Mouse (Mus musculus) forebrain, embryonic 11.5 days (tissue): ENCODE data around the gene Crim1. TPM values are rescaled to one million over a fixed set of nuclear protein-coding genes. Genes with fewer than 3 reads are reported as not detected.

ENCODE experiments used
- ATAC-seq: fragments of 200-750 bp; cut with Nextera tagmentation; replicated peaks from 2 replicates; pipeline ENCODE4 v1.8.0; 2017; ENCODE audit warnings: moderate TSS enrichment; ENCODE audit not compliant: low FRiP score
- DNase-seq: peaks from one replicate; pipeline ENCODE4 v3.0.0-alpha.2; 2017; ENCODE audit warnings: low spot score
- H3K27ac ChIP-seq: fragments of 300-500 bp; sonication (generic); 2 replicates; pipeline ENCODE4 v1.5.1; 2014; ENCODE audit warnings: low read depth, low read length
- H3K27me3 ChIP-seq: fragments of 300-500 bp; sonication (generic); 2 replicates; pipeline ENCODE4 v1.6.1; 2014; ENCODE audit warnings: mild to moderate bottlenecking, low read length, mixed read lengths; ENCODE audit not compliant: control insufficient read depth, insufficient read depth
- H3K36me3 ChIP-seq: fragments of 300-500 bp; sonication (generic); 2 replicates; pipeline ENCODE4 v1.6.1; 2014; ENCODE audit warnings: mild to moderate bottlenecking, low read length, moderate library complexity, mixed read lengths; ENCODE audit not compliant: control insufficient read depth, insufficient read depth
- H3K4me1 ChIP-seq: fragments of 300-500 bp; sonication (generic); replicated peaks from 2 replicates; pipeline ENCODE4 v1.6.1; 2014; ENCODE audit warnings: low read length, mixed read lengths; ENCODE audit not compliant: control insufficient read depth, insufficient read depth
- H3K4me2 ChIP-seq: fragments of 300-500 bp; sonication (generic); 2 replicates; pipeline ENCODE4 v1.6.1; 2014; ENCODE audit warnings: low read depth, mild to moderate bottlenecking, low read length, moderate library complexity, mixed read lengths; ENCODE audit not compliant: severe bottlenecking
- H3K4me3 ChIP-seq: fragments of 300-500 bp; sonication (generic); 2 replicates; pipeline ENCODE4 v1.5.1; 2014; ENCODE audit warnings: low read depth, low read length
- H3K9ac ChIP-seq: fragments of 300-500 bp; sonication (generic); 2 replicates; pipeline ENCODE4 v1.6.1; 2014; ENCODE audit warnings: low read length
- H3K9me3 ChIP-seq: fragments of 300-500 bp; sonication (generic); 2 replicates; pipeline ENCODE4 v1.6.1; 2016; ENCODE audit warnings: low read length, mixed read lengths; ENCODE audit not compliant: control insufficient read depth
- WGBS: fragments of 180-500 bp; shearing (Covaris S2); extraction: QIAGEN DNeasy Blood & Tissue Kit; methylation state at CpG from one replicate; pipeline ENCODE4 v1.1.7; 2014; 5-methylcytosine and 5-hydroxymethylcytosine counted together
- polyA plus RNA-seq: library from polyadenylated mRNA; unstranded; fragments of >200 nt; fragmentation: Nextera tagmentation; extraction: Ambion mirVana; gene quantifications from 2 replicates; pipeline ENCODE4 v1.2.1, GENCODE M21; 2014

Crim1 gene
- polyA plus RNA-seq, 1 experiment from 2014 or later = 2.7 TPM

DNA sequence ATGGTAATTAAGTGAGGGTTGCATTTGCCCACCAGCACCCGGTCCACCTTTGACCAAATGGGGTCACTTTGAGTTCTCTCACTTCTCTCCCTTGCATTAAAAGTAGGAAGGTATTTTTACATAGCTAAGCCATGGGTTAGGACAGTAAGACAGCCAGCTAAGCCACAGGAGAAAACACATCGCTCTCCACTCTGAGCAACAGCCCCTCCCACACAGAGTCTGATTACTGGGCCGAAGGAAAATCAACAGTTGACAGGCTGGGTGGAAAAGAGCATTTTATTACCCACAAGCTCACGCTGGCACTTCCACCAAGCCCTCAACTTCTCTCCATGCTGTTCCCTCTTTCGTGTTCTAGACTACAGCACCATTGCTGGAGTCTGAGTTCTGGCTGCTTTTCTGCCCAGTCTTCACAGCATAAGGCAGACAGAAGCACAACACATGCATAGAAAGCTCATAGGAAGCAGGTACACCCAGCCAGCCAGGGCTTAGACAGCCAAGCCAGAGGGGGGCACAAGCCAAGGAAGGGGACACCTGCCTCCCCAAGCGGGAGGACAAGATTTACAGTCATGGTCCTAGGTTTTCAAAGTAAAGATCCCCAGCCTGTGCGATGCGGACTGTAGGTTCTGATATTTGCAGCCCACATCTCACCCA lies 179.2 kb downstream of the Crim1 start:
- H3K36me3 ChIP-seq = no peaks in the 10 kb centered on the region; the same call in 1 of the 2 replicates
- no peaks in the 10 kb centered on the region for H3K9me3 ChIP-seq
- H3K9ac ChIP-seq = no peak overlapping the region
- H3K4me3 ChIP-seq = no peak overlapping the region
- H3K4me2 ChIP-seq = no peak overlapping the region
- no peak overlapping the region for H3K27ac ChIP-seq
- no peaks in the 10 kb centered on the region for H3K27me3 ChIP-seq
- no peaks in the 10 kb centered on the region for H3K4me1 ChIP-seq
- WGBS = 88% methylated on average over 8 of the region's 8 CpGs
- DNase-seq = no peak
- no peak for ATAC-seq

DNA sequence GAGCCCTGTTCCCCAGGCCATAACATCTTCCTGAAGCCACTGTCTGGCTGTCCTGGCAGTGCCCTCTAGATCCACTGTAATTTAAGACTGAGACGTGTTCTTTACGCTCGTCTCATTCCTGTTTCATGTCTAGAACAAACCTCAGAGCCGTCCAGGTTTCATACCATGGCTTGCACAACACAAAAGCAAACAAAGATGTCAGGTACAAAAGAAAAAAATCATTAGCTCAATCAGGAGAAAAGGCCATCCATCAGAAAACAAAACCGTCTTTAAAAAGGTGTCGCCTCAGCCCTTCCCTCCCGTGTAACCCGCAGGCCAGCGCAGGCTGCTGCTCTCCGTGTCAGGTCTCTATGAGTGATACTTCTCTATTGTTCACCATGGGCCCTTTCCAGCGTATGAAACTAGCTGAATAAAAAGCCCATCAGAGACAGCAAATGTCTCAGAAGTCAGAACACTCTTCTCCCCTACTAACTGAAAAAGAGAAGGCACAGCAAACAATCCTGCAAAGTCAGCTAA lies 179.7 kb downstream of the Crim1 start:
- WGBS = 81% methylated on average over 11 of the region's 11 CpGs

DNA sequence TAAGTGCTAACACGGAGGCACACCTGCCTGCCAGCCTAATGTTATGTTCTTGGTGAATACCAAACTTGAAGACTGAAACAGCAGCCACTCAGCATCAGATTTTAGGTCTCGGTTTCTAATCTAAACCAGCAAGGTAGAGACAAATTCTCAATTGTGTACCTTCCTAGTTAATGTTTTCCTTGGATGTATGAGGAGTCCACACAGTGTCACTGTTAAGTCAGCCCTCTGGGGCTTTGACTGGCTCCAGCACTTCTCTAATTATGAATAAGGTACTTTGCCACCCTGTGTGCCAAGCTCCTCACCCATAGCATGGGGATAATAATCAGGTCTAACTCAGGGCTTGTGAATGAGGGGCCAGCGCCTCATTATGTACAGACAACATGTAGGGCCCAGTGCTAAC lies 182.3 kb downstream of the Crim1 start:
- DNase-seq = no peak
- Histone ChIP-seq H3K27ac (no peak overlapping the region), H3K36me3 (no peaks in the 10 kb centered on the region; the same call in 1 of the 2 replicates), H3K4me1 (no peaks in the 10 kb centered on the region), H3K4me3 (no peak overlapping the region), H3K9ac (no peak overlapping the region), H3K27me3 (no peaks in the 10 kb centered on the region), H3K9me3 (no peaks in the 10 kb centered on the region), H3K4me2 (no peak overlapping the region)
- 92% methylated on average over 3 of the region's 3 CpGs for WGBS
- ATAC-seq = no peak

More for the DNA sequence above, 179.7 kb downstream of the Crim1 start:
- H3K4me3 ChIP-seq = no peak overlapping the region
- H3K36me3 ChIP-seq = no peaks in the 10 kb centered on the region; the same call in 1 of the 2 replicates
- DNase-seq (no peak), ATAC-seq (no peak)
- H3K4me1 ChIP-seq = no peaks in the 10 kb centered on the region
- no peaks in the 10 kb centered on the region for H3K27me3 ChIP-seq
- H3K9me3 ChIP-seq = no peaks in the 10 kb centered on the region
- H3K27ac ChIP-seq = no peak overlapping the region
- H3K4me2 ChIP-seq = no peak overlapping the region
- H3K9ac ChIP-seq = no peak overlapping the region

DNA sequence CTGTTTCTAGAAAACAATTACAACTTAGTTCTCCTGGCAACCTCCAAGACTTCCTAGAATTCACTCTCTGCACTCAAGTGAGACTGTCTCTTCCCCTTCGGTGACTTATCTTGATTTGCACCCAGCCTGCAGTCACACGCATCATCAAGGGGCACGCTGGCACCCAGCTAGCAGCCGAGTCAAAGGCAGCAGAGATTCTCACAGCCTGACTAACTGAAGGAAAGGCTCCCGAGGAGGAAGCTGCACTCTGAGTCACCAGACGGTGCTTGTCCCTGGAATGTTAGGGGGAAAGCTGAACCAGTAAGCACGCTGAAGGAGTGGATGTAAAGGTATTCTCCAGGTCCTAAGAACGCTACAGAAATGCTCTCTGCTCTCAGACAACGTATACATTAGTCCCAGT lies 187.6 kb downstream of the Crim1 start:
- no peak overlapping the region for H3K4me2 ChIP-seq
- no peaks in the 10 kb centered on the region for H3K4me1 ChIP-seq
- no peaks in the 10 kb centered on the region for H3K36me3 ChIP-seq
- H3K27me3 ChIP-seq = no peaks in the 10 kb centered on the region
- no peak overlapping the region for H3K4me3 ChIP-seq
- no peak overlapping the region for H3K9ac ChIP-seq
- no peaks in the 10 kb centered on the region for H3K9me3 ChIP-seq
- no peak for ATAC-seq
- WGBS = 85% methylated on average over 9 of the region's 9 CpGs
- no peak overlapping the region for H3K27ac ChIP-seq
- no peak for DNase-seq

DNA sequence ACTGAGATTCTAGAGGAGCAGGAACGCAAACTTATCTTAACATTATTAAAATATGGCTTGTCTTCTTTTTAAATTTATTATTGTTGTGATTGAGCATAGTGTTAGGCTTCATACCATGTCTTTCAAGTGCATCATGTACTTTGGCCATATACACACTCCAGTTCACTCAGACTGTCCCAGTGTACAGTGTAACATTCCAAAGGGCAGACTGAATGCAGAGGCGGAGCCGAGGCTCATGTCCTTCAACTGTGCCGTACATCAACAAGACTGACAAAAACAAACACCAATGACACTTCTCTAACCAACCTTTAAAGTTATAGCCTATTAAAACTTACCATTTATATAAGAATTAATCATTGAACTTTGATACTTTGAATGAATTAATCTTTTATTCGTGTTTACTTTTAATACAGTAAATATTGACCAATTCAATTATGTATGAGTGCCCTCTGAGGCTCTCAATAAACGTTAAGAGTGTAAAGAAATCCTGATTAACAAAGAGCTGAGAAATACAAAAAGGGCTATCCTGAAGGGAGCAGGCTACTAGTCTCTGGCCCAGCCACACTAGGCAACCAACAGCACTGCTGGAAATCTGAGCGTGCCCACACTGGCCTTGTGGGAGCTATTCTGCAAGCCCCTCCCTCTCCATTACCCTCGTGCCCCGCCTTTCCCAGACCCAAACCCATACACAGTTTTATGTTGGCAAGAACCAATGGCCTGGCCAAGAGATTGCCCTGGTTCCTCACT lies 188.2 kb downstream of the Crim1 start:
- Histone ChIP-seq H3K27ac (no peak overlapping the region), H3K27me3 (no peaks in the 10 kb centered on the region), H3K9me3 (no peaks in the 10 kb centered on the region), H3K4me2 (no peak overlapping the region), H3K4me1 (no peaks in the 10 kb centered on the region), H3K9ac (no peak overlapping the region), H3K36me3 (no peaks in the 10 kb centered on the region), H3K4me3 (no peak overlapping the region)
- ATAC-seq (no peak), DNase-seq (no peak)
- 87% methylated on average over 9 of the region's 9 CpGs for WGBS

DNA sequence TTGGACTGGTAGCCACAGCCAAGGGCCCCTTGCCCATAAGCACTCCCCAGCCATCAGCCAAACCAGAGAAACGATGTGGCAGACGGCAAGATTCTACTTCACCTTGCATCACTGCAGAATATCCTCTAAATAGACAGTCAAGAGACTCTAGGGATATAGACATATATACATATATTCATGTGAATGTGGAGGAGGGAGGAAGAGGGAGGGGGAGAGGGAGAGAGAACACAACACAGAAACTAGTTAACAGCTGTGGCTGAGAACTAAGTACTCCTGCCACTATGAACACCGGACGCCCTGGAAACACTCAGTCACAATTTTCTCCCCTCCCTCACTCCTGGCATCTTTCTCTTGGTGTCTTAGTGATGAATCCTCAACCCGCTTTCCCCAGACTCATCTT lies 189.5 kb downstream of the Crim1 start:
- DNase-seq (no peak), ATAC-seq (no peak)
- Histone ChIP-seq H3K9ac (no peak overlapping the region), H3K36me3 (no peaks in the 10 kb centered on the region), H3K4me1 (no peaks in the 10 kb centered on the region), H3K27me3 (no peaks in the 10 kb centered on the region), H3K9me3 (no peaks in the 10 kb centered on the region), H3K27ac (no peak overlapping the region), H3K4me2 (no peak overlapping the region), H3K4me3 (no peak overlapping the region)
- 94% methylated on average over 5 of the region's 5 CpGs for WGBS

DNA sequence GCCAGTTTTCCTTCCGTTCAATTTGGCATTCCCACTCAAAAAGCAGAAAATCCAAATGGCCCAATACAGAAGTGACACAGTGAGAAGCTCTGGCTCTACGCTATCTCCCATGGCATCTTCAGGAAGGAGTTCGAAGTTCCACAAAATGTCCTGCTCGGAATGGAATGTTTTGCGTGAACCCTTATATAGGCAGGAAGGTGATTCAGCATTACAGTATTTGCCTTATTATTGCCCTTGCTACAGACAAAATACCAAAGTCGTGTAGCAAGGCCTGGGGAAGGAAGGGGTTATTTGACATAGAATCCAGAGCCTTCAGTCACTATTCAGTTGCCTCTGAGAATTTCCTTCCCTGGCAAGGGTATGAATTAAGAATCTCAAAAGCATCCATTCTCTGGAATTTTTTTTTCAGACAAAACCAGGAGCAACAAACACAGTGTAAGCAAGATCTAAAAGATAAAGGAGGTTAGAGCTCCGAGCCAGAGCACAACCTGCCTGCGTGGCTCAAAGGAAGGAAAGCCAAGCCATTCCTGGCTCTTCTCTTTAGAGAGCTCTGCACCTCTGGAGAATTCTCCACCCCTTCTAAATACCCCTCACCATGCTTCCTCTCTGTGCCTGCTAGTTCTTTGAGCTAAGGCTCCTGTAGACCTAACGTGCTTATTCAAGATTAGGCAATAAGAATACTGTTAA lies 192.5 kb downstream of the Crim1 start:
- H3K4me1 ChIP-seq = no peaks in the 10 kb centered on the region
- WGBS = 86% methylated on average over 9 of the region's 9 CpGs
- no peaks in the 10 kb centered on the region for H3K9me3 ChIP-seq
- no peaks in the 10 kb centered on the region for H3K36me3 ChIP-seq
- H3K4me2 ChIP-seq = no peak overlapping the region
- ATAC-seq (no peak), DNase-seq (no peak)
- H3K4me3 ChIP-seq = no peak overlapping the region
- no peaks in the 10 kb centered on the region for H3K27me3 ChIP-seq
- H3K27ac ChIP-seq = no peak overlapping the region
- no peak overlapping the region for H3K9ac ChIP-seq

DNA sequence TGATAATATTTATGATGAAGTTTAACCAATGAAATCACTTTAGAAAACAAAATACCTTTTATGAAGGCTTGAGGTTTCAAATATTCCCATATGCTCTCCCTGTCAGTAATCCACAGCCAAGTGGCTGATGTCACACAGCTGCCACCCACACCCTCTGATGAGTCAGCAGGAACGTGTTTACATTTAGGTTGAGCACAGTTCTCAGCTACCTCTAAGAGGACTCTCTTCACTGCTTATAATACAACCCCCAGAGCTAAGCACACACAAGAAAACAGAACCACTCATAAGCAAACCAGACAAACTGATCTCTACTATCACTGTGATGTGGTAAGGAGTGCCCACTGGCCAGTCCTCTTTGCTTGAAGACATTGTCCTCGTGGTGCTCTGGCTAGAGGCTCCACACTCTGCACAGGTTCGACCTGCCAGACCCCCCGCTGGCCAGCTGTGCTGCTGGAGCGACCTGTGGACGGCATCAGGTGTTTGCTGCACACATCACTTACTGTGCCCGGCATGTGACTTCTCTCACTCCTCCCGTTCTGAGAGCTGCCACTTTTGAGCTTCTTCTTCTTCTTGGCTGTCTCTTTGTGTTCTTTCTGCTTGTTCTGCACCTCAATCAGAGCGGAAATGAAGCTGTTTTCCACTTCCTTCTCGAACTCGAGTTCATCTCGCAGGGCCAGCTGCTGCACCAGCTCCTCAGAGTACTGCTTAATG lies 200.2 kb downstream of the Crim1 start:
- Histone ChIP-seq H3K4me2 (no peak overlapping the region), H3K27ac (no peak overlapping the region), H3K27me3 (no peaks in the 10 kb centered on the region), H3K36me3 (no peaks in the 10 kb centered on the region; the same call in 1 of the 2 replicates), H3K4me3 (no peak overlapping the region), H3K4me1 (no peaks in the 10 kb centered on the region), H3K9ac (no peak overlapping the region), H3K9me3 (no peaks in the 10 kb centered on the region)
- WGBS = 80% methylated on average over 12 of the region's 12 CpGs
- DNase-seq (no peak), ATAC-seq (no peak)
